Mouse (Mus musculus): Measurements from ENCODE around the gene Slamf6.

GRCm38 (mm10) chr1:171963613-171964012 is 46.3 kb downstream of the Slamf6 start:
- TF ChIP-seq POLR2A (IDR thresholded peaks at IDR 0.05; ENCODE audit: borderline replicate concordance, insufficient read depth, low read length) (no peak), CTCF (IDR thresholded peaks at IDR 0.05; ENCODE audit: borderline replicate concordance, insufficient read depth, low read depth, low read length) (no peak)

Measured in cerebellum, adult 2 months (tissue).